Mouse (Mus musculus): ENCODE results near the gene Vmn2r106.

DNA sequence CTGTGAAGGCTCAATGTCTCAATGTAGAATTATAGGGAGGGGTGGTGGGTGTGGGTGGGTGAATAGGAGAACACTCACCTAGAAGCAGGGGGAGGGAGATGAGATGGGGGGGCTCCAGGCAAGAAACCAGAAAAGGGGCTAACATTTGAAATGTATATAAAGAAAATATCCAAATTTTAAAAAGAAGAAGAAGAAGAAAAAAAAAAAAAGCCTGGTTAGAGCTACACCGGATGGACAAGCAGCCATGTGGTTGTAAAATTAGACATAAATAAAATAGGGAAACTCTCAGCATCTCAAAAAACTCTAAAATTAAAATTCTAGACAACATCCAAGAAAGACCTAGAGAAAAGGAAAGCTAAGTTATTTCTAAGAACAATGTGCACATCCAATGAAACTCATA is 20.4 kb upstream of the Vmn2r106 start:
- TF ChIP-seq CTCF (IDR thresholded peaks at IDR 0.05; ENCODE audit: insufficient read depth, low read depth, low read length) (no peak), POLR2A (IDR thresholded peaks at IDR 0.05; ENCODE audit: insufficient read depth, low read depth, low read length) (no peak)
